Mouse (Mus musculus) embryonic facial prominence, embryonic 14.5 days (tissue): ENCODE results near the gene Trpm8. TPM values are rescaled to one million over a fixed set of nuclear protein-coding genes. Genes with fewer than 3 reads are reported as not detected.
A peak's percentile ranks its signal among the peaks of the same experiment; 100 is the strongest.

Source experiments
- ATAC-seq: fragments of 200-750 bp; cut with Nextera tagmentation; 2 replicates; pipeline ENCODE4 v1.8.0; 2017; ENCODE audit warnings: low read depth, moderate number of reproducible peaks, moderate TSS enrichment
- DNase-seq: peaks from one replicate; pipeline ENCODE4 v3.0.0-alpha.2; 2015; ENCODE audit warnings: low spot score
- H3K27ac ChIP-seq: fragments of 300-500 bp; sonication (generic); replicated peaks from 2 replicates; pipeline ENCODE4 v1.5.1; 2014; ENCODE audit warnings: low read depth, mild to moderate bottlenecking, low read length, moderate library complexity
- H3K27me3 ChIP-seq: fragments of 300-500 bp; sonication (generic); replicated peaks from 2 replicates; pipeline ENCODE4 v1.6.1; 2014; ENCODE audit warnings: low read length; ENCODE audit not compliant: control insufficient read depth, insufficient read depth
- H3K36me3 ChIP-seq: fragments of 300-500 bp; sonication (generic); 2 replicates; pipeline ENCODE4 v1.6.1; 2014; ENCODE audit warnings: low read length, mixed read lengths; ENCODE audit not compliant: control insufficient read depth, insufficient read depth
- H3K4me1 ChIP-seq: fragments of 300-500 bp; sonication (generic); 2 replicates; pipeline ENCODE4 v1.6.1; 2014; ENCODE audit warnings: antibody characterized with exemption, low read length; ENCODE audit not compliant: control insufficient read depth, insufficient read depth
- H3K4me2 ChIP-seq: fragments of 300-500 bp; sonication (generic); 2 replicates; pipeline ENCODE4 v1.6.1; 2014; ENCODE audit warnings: low read depth, mild to moderate bottlenecking, low read length, moderate library complexity, mixed read lengths
- H3K4me3 ChIP-seq: fragments of 300-500 bp; sonication (generic); 2 replicates; pipeline ENCODE4 v1.5.1; 2014; ENCODE audit warnings: low read depth, mild to moderate bottlenecking, low read length
- H3K9ac ChIP-seq: fragments of 300-500 bp; sonication (generic); 2 replicates; pipeline ENCODE4 v1.6.1; 2014; ENCODE audit warnings: low read depth, mild to moderate bottlenecking, low read length, moderate library complexity, mixed read lengths
- H3K9me3 ChIP-seq: fragments of 300-500 bp; sonication (generic); 2 replicates; pipeline ENCODE4 v1.6.1; 2016; ENCODE audit warnings: low read length; ENCODE audit not compliant: control insufficient read depth
- WGBS: fragments of 180-500 bp; shearing (Covaris S2); extraction: QIAGEN DNeasy Blood & Tissue Kit; methylation state at CpG from one replicate; pipeline ENCODE4 v1.1.7; 2014; 5-methylcytosine and 5-hydroxymethylcytosine counted together
- polyA plus RNA-seq: library from polyadenylated mRNA; unstranded; fragments of >200 nt; fragmentation: Nextera tagmentation; extraction: Ambion mirVana; gene quantifications from 2 replicates; pipeline ENCODE4 v1.2.1, GENCODE M21; 2014

The Trpm8 gene
- polyA plus RNA-seq = 0.07 TPM in 1 of 2 replicates, not detected in the other

GRCm38 (mm10) chr1:88277098-88277817, at the start of gene Trpm8, which contains the start of gene Hjurp:
Gene Trpm8 (plus strand): TSS chr1:88277661.
Gene Hjurp (minus strand): TSS chr1:88277633.
- H3K36me3 ChIP-seq = peaks cover 36% of the 10 kb centered on the region
- H3K4me1 ChIP-seq = peaks cover 15% of the 10 kb centered on the region
- H3K27ac ChIP-seq = peak within 1 kb of the TSS; percentile 77
- under 1% methylated on average over 50 of the region's 50 CpGs for WGBS
- DNase-seq (peak; percentile 100), ATAC-seq (peak; percentile 98)
- H3K27me3 ChIP-seq = no peaks in the 10 kb centered on the region
- peaks cover 7% of the 10 kb centered on the region; the same call in 1 of the 2 replicates for H3K9me3 ChIP-seq
- peak within 1 kb of the TSS; percentile 58 for H3K4me2 ChIP-seq
- peak within 1 kb of the TSS; percentile 47 for H3K4me3 ChIP-seq
- H3K9ac ChIP-seq = peak within 1 kb of the TSS; percentile 75

GRCm38 (mm10) chr1:88228121-88228520, 49.3 kb upstream of the Trpm8 start:
- Histone ChIP-seq H3K27me3 (no peaks in the 10 kb centered on the region), H3K9me3 (peaks cover 79% of the 10 kb centered on the region), H3K36me3 (no peaks in the 10 kb centered on the region), H3K4me1 (no peaks in the 10 kb centered on the region), H3K9ac (no peak overlapping the region), H3K27ac (no peak overlapping the region), H3K4me3 (no peak overlapping the region), H3K4me2 (no peak overlapping the region)
- DNase-seq = no peak
- WGBS = 68% methylated on average over 7 of the region's 7 CpGs
- no peak for ATAC-seq

- Histone ChIP-seq H3K4me2 (no peak overlapping the region), H3K4me3 (no peak overlapping the region), H3K36me3 (no peaks in the 10 kb centered on the region), H3K9me3 (peaks cover 92% of the 10 kb centered on the region), H3K27ac (no peak overlapping the region), H3K27me3 (no peaks in the 10 kb centered on the region), H3K9ac (no peak overlapping the region), H3K4me1 (no peaks in the 10 kb centered on the region)
- no peak for ATAC-seq
- WGBS = 78% methylated on average over 3 of the region's 3 CpGs
- no peak for DNase-seq
These were observed 47.9 kb upstream of the Trpm8 start for GRCm38 (mm10) chr1:88229566-88229965.

- H3K27ac ChIP-seq = no peak overlapping the region
- H3K4me2 ChIP-seq = no peak overlapping the region
- no peak overlapping the region for H3K9ac ChIP-seq
- WGBS = 85% methylated on average over 5 of the region's 5 CpGs
- peaks cover 97% of the 10 kb centered on the region for H3K9me3 ChIP-seq
- no peaks in the 10 kb centered on the region for H3K27me3 ChIP-seq
- H3K4me3 ChIP-seq = no peak overlapping the region
- no peaks in the 10 kb centered on the region for H3K36me3 ChIP-seq
- H3K4me1 ChIP-seq = no peaks in the 10 kb centered on the region
- DNase-seq (no peak), ATAC-seq (no peak)
These were observed 47.5 kb upstream of the Trpm8 start for GRCm38 (mm10) chr1:88229986-88230385.

GRCm38 (mm10) chr1:88230421-88230820, 47.0 kb upstream of the Trpm8 start:
- H3K4me1 ChIP-seq = no peaks in the 10 kb centered on the region
- no peak overlapping the region for H3K27ac ChIP-seq
- H3K36me3 ChIP-seq = no peaks in the 10 kb centered on the region
- no peak overlapping the region for H3K9ac ChIP-seq
- H3K4me3 ChIP-seq = no peak overlapping the region
- peaks cover 99% of the 10 kb centered on the region for H3K9me3 ChIP-seq
- DNase-seq = no peak
- no peak overlapping the region for H3K4me2 ChIP-seq
- ATAC-seq = no peak
- WGBS = 72% methylated on average over 7 of the region's 7 CpGs
- H3K27me3 ChIP-seq = no peaks in the 10 kb centered on the region

GRCm38 (mm10) chr1:88230981-88231802, 46.3 kb upstream of the Trpm8 start:
- H3K9me3 ChIP-seq = peaks cover 99% of the 10 kb centered on the region

GRCm38 (mm10) chr1:88231803-88232499, 45.5 kb upstream of the Trpm8 start:
- no peaks in the 10 kb centered on the region for H3K4me1 ChIP-seq
- 68% methylated on average over 7 of the region's 7 CpGs for WGBS
- DNase-seq (no peak), ATAC-seq (no peak)
- peaks cover 95% of the 10 kb centered on the region for H3K9me3 ChIP-seq
- no peak overlapping the region for H3K27ac ChIP-seq
- no peaks in the 10 kb centered on the region for H3K27me3 ChIP-seq
- no peaks in the 10 kb centered on the region for H3K36me3 ChIP-seq
- no peak overlapping the region for H3K4me2 ChIP-seq
- no peak overlapping the region for H3K4me3 ChIP-seq
- no peak overlapping the region for H3K9ac ChIP-seq

More at GRCm38 (mm10) chr1:88230981-88231802, 46.3 kb upstream of the Trpm8 start:
- ATAC-seq (no peak), DNase-seq (no peak)
- H3K9ac ChIP-seq = no peak overlapping the region
- H3K4me3 ChIP-seq = no peak overlapping the region
- WGBS = 73% methylated on average over 6 of the region's 6 CpGs
- H3K4me2 ChIP-seq = no peak overlapping the region
- H3K27me3 ChIP-seq = no peaks in the 10 kb centered on the region
- no peak overlapping the region for H3K27ac ChIP-seq
- H3K36me3 ChIP-seq = no peaks in the 10 kb centered on the region
- H3K4me1 ChIP-seq = no peaks in the 10 kb centered on the region

- H3K4me1 ChIP-seq = no peaks in the 10 kb centered on the region
- H3K36me3 ChIP-seq = no peaks in the 10 kb centered on the region
- ATAC-seq = no peak
- H3K4me3 ChIP-seq = no peak overlapping the region
- no peak overlapping the region for H3K27ac ChIP-seq
- H3K27me3 ChIP-seq = no peaks in the 10 kb centered on the region
- WGBS = 53% methylated on average over 3 of the region's 3 CpGs
- no peak overlapping the region for H3K4me2 ChIP-seq
- H3K9me3 ChIP-seq = peaks cover 95% of the 10 kb centered on the region
- no peak overlapping the region for H3K9ac ChIP-seq
- DNase-seq = no peak
These were observed 44.6 kb upstream of the Trpm8 start for GRCm38 (mm10) chr1:88232664-88233380.
